Mouse (Mus musculus) MEL (cell line): ENCODE measurements around the gene Kif20b. TPM values are rescaled to one million over a fixed set of nuclear protein-coding genes. Genes with fewer than 3 reads are reported as not detected.

Experiments used
- DNase-seq: peaks from one replicate; pipeline ENCODE4 v3.0.0; 2011; ENCODE audit warnings: low read depth, low spot score
- H3K27ac ChIP-seq: 2 replicates; pipeline ENCODE4 v1.5.1; 2012; ENCODE audit warnings: low read depth, mild to moderate bottlenecking, control low read depth, low read length, moderate library complexity; ENCODE audit not compliant: control insufficient read depth
- H3K27me3 ChIP-seq, 2 experiments: fragments of 150-350 bp in 1 of 2; sonication (generic) in 1 of 2; 2 replicates each; pipeline ENCODE4 v1.6.1; 2012; ENCODE audit warnings: low read length in 2 of 2, mild to moderate bottlenecking in 2 of 2, improper control_type of control experiment in 1 of 2, moderate library complexity in 1 of 2; ENCODE audit not compliant: insufficient read depth in 2 of 2, control insufficient read depth in 1 of 2
- H3K36me3 ChIP-seq, 2 experiments: 2 replicates each; pipeline ENCODE4 v1.6.1; 2012 to 2014; ENCODE audit warnings: low read length in 2 of 2, improper control_type of control experiment in 1 of 2, inconsistent platforms in 1 of 2, mild to moderate bottlenecking in 1 of 2; ENCODE audit not compliant: insufficient read depth in 2 of 2, control insufficient read depth in 1 of 2
- H3K4me1 ChIP-seq, 2 experiments: fragments of 150-350 bp in 1 of 2; sonication (generic) in 1 of 2; 2 replicates each; pipeline ENCODE4 v1.6.1; 2012; ENCODE audit warnings: low read length in 2 of 2, improper control_type of control experiment in 1 of 2, mild to moderate bottlenecking in 1 of 2; ENCODE audit not compliant: insufficient read depth in 2 of 2, control insufficient read depth in 1 of 2
- H3K4me3 ChIP-seq, 2 experiments: fragments of 150-350 bp in 1 of 2; sonication (generic) in 1 of 2; 2 replicates each; pipeline ENCODE4 v1.5.1; 2012; ENCODE audit warnings: low read depth in 2 of 2, low read length in 2 of 2, mild to moderate bottlenecking in 2 of 2, moderate library complexity in 2 of 2, control low read depth in 1 of 2, improper control_type of control experiment in 1 of 2; ENCODE audit not compliant: control insufficient read depth in 1 of 2, insufficient read depth in 1 of 2
- H3K79me2 ChIP-seq: 2 replicates; pipeline ENCODE4 v1.6.1; 2012; ENCODE audit warnings: mild to moderate bottlenecking, low read length, moderate library complexity; ENCODE audit not compliant: control insufficient read depth, poor library complexity, insufficient read depth
- H3K9ac ChIP-seq: 2 replicates; pipeline ENCODE4 v1.6.1; 2012; ENCODE audit warnings: low read depth, mild to moderate bottlenecking, control low read depth, low read length, moderate library complexity; ENCODE audit not compliant: control insufficient read depth, poor library complexity, severe bottlenecking
- H3K9me3 ChIP-seq: fragments of 150-350 bp; sonication (generic); replicated peaks from 2 replicates; pipeline ENCODE4 v1.6.1; 2012; ENCODE audit warnings: mild to moderate bottlenecking, low read length, improper control_type of control experiment, moderate library complexity; ENCODE audit not compliant: insufficient read depth
- BHLHE40 ChIP-seq: IDR thresholded peaks from 2 replicates; pipeline ENCODE4 v1.6.1; 2012; ENCODE audit warnings: low read depth, mild to moderate bottlenecking, inconsistent platforms, low read length, improper control_type of control experiment, borderline replicate concordance
- CHD2 ChIP-seq: IDR thresholded peaks from 2 replicates; pipeline ENCODE4 v1.6.1; 2011; ENCODE audit warnings: low read length, improper control_type of control experiment
- CTCF ChIP-seq, 3 experiments: IDR thresholded peaks in 2 of 3; conservative IDR thresholded peaks in 1 of 3; 2 replicates each; pipeline ENCODE4 v1.5.1; 2011 to 2012; ENCODE audit warnings: low read length in 3 of 3, low read depth in 2 of 3, mild to moderate bottlenecking in 2 of 3, improper control_type of control experiment in 1 of 3, inconsistent platforms in 1 of 3, mixed read lengths in 1 of 3, moderate library complexity in 1 of 3; ENCODE audit not compliant: control insufficient read depth in 1 of 3, insufficient read depth in 1 of 3, poor library complexity in 1 of 3, severe bottlenecking in 1 of 3
- E2F4 ChIP-seq: IDR thresholded peaks from 2 replicates; pipeline ENCODE4 v1.6.1; 2011; ENCODE audit warnings: low read depth, low read length, improper control_type of control experiment, borderline replicate concordance
- ELF1 ChIP-seq: IDR thresholded peaks from 2 replicates; pipeline ENCODE4 v1.6.1; 2014; ENCODE audit warnings: low read depth, mild to moderate bottlenecking, inconsistent platforms, low read length, improper control_type of control experiment, moderate library complexity
- EP300 ChIP-seq, 2 experiments: IDR thresholded peaks; 2 replicates each; pipeline ENCODE4 v1.6.1; 2011; ENCODE audit warnings: improper control_type of control experiment in 2 of 2, low read length in 2 of 2, low read depth in 1 of 2, mild to moderate bottlenecking in 1 of 2
- ETS1 ChIP-seq: IDR thresholded peaks from 2 replicates; pipeline ENCODE4 v1.6.1; 2012; ENCODE audit warnings: low read depth, mild to moderate bottlenecking, inconsistent platforms, low read length, improper control_type of control experiment, moderate library complexity
- GABPA ChIP-seq: IDR thresholded peaks from 2 replicates; pipeline ENCODE4 v1.6.1; 2012; ENCODE audit warnings: low read depth, mild to moderate bottlenecking, inconsistent platforms, low read length, improper control_type of control experiment, moderate library complexity
- GATA1 ChIP-seq: IDR thresholded peaks from 2 replicates; pipeline ENCODE4 v1.6.1; 2011; ENCODE audit warnings: low read depth, low read length, improper control_type of control experiment
- HCFC1 ChIP-seq: IDR thresholded peaks from 2 replicates; pipeline ENCODE4 v1.6.1; 2012; ENCODE audit warnings: low read depth, mild to moderate bottlenecking, inconsistent platforms, low read length, improper control_type of control experiment, moderate library complexity
- JUND ChIP-seq: IDR thresholded peaks from 2 replicates; pipeline ENCODE4 v1.6.1; 2011; ENCODE audit warnings: low read depth, mild to moderate bottlenecking, improper control_type of control experiment, low read length
- MAFK ChIP-seq: IDR thresholded peaks from 2 replicates; pipeline ENCODE4 v1.6.1; 2011; ENCODE audit warnings: low read depth, mild to moderate bottlenecking, low read length, improper control_type of control experiment, borderline replicate concordance
- MAX ChIP-seq: IDR thresholded peaks from 2 replicates; pipeline ENCODE4 v1.6.1; 2011; ENCODE audit warnings: low read length, improper control_type of control experiment
- MEF2A ChIP-seq: IDR thresholded peaks from 2 replicates; pipeline ENCODE4 v1.6.1; 2014; ENCODE audit warnings: low read depth, mild to moderate bottlenecking, inconsistent platforms, low read length, improper control_type of control experiment; ENCODE audit not compliant: poor library complexity, insufficient replicate concordance, severe bottlenecking; ENCODE audit errors: extremely low read depth
- MXI1 ChIP-seq: IDR thresholded peaks from 2 replicates; pipeline ENCODE4 v1.6.1; 2011; ENCODE audit warnings: mild to moderate bottlenecking, low read depth, low read length, improper control_type of control experiment
- MYC ChIP-seq: IDR thresholded peaks from 2 replicates; pipeline ENCODE4 v1.6.1; 2011; ENCODE audit warnings: low read depth, mild to moderate bottlenecking, low read length, improper control_type of control experiment, moderate library complexity
- NRF1 ChIP-seq: IDR thresholded peaks from 2 replicates; pipeline ENCODE4 v1.6.1; 2014; ENCODE audit warnings: low read depth, mild to moderate bottlenecking, inconsistent platforms, low read length, improper control_type of control experiment, moderate library complexity; ENCODE audit not compliant: poor library complexity, insufficient read depth, severe bottlenecking
- POLR2A ChIP-seq, 2 experiments: IDR thresholded peaks; 2 replicates each; pipeline ENCODE4 v1.6.1; 2011 to 2012; ENCODE audit warnings: low read length in 2 of 2, mild to moderate bottlenecking in 2 of 2, control low read depth in 1 of 2, improper control_type of control experiment in 1 of 2, low read depth in 1 of 2, moderate library complexity in 1 of 2; ENCODE audit not compliant: control insufficient read depth in 1 of 2, insufficient read depth in 1 of 2, poor library complexity in 1 of 2
- RAD21 ChIP-seq: IDR thresholded peaks from 2 replicates; pipeline ENCODE4 v1.6.1; 2011; ENCODE audit warnings: mild to moderate bottlenecking, low read depth, low read length, improper control_type of control experiment
- RCOR1 ChIP-seq: IDR thresholded peaks from 2 replicates; pipeline ENCODE4 v1.6.1; 2012; ENCODE audit warnings: low read depth, mild to moderate bottlenecking, inconsistent platforms, low read length, improper control_type of control experiment
- TAL1 ChIP-seq: IDR thresholded peaks from 2 replicates; pipeline ENCODE4 v1.6.1; 2012; ENCODE audit warnings: mild to moderate bottlenecking, inconsistent platforms, low read length, moderate library complexity, mixed read lengths
- TCF12 ChIP-seq: IDR thresholded peaks from 2 replicates; pipeline ENCODE4 v1.6.1; 2014; ENCODE audit warnings: low read depth, mild to moderate bottlenecking, inconsistent platforms, low read length, improper control_type of control experiment, moderate library complexity
- UBTF ChIP-seq: IDR thresholded peaks from 2 replicates; pipeline ENCODE4 v1.6.1; 2012; ENCODE audit warnings: low read depth, mild to moderate bottlenecking, inconsistent platforms, low read length, improper control_type of control experiment, moderate library complexity, borderline replicate concordance; ENCODE audit not compliant: insufficient read depth
- USF2 ChIP-seq, 2 experiments: IDR thresholded peaks; 2 replicates each; pipeline ENCODE4 v1.6.1; 2011 to 2012; ENCODE audit warnings: improper control_type of control experiment in 2 of 2, low read length in 2 of 2, borderline replicate concordance in 1 of 2, inconsistent platforms in 1 of 2, low read depth in 1 of 2, mild to moderate bottlenecking in 1 of 2; ENCODE audit not compliant: insufficient read depth in 1 of 2
- ZMIZ1 ChIP-seq: IDR thresholded peaks from 2 replicates; pipeline ENCODE4 v1.6.1; 2012; ENCODE audit warnings: low read depth, mild to moderate bottlenecking, inconsistent platforms, low read length, improper control_type of control experiment, moderate library complexity
- ZNF384 ChIP-seq: IDR thresholded peaks from 2 replicates; pipeline ENCODE4 v1.6.1; 2012; ENCODE audit warnings: low read depth, mild to moderate bottlenecking, inconsistent platforms, low read length, improper control_type of control experiment
- polyA plus RNA-seq, 2 experiments: library from polyadenylated mRNA; stranded (reverse) in 1 of 2; unstranded in 1 of 2; fragments of >175 nt in 1 of 2; fragments of >200 nt in 1 of 2; gene quantifications; 2 replicates each; pipeline versions ENCODE4 v1.2.1 to v1.2.4; 2012; ENCODE audit warnings: low replicate concordance in 2 of 2, low read depth in 1 of 2; ENCODE audit not compliant: insufficient read length in 2 of 2, insufficient read depth in 1 of 2, missing spikeins in 1 of 2
- total RNA-seq: library from RNA; depleted of rRNA; stranded (reverse); fragments of 300-350 nt; gene quantifications from 2 replicates; pipeline ENCODE4 v1.2.3, GENCODE M21; 2012

Gene Kif20b
- total and polyA plus RNA-seq, 3 experiments: 40.0 to 55.5 (median 41.6) TPM

GRCm38 (mm10) chr19:34895082-34895481 lies 27.1 kb upstream of the Kif20b start:
- Histone ChIP-seq H3K4me1 (peaks cover 0 to 2% of the 10 kb centered on the region in 2 experiments; a peak in 1 of 4 replicates), H3K4me3 (no peak overlapping the region), H3K36me3 (no peaks in the 10 kb centered on the region), H3K9ac (no peak overlapping the region), H3K27ac (no peak overlapping the region), H3K79me2 (no peaks in the 10 kb centered on the region)
- peak; percentile 64 for DNase-seq
- TF ChIP-seq MAFK (no peak), EP300 (IDR thresholded peaks at IDR 0.05; ENCODE audit: low read depth in 1 of 2, low read length in 2 of 2) (peak in 1 of 2 experiments; percentile 41; a peak in 1 of 4 replicates), MYC (no peak), RAD21 (no peak), POLR2A (IDR thresholded peaks at IDR 0.05; ENCODE audit: control insufficient read depth in 1 of 2, insufficient read depth in 1 of 2, low read depth in 1 of 2, low read length in 2 of 2, poor library complexity in 1 of 2) (no peak), TAL1 (0 out of 2 replicates have a peak, but pooled peaks have one; percentile 16), BHLHE40 (no peak), ETS1 (peak; percentile 41; the same call in 1 of the 2 replicates), GABPA (no peak), TCF12 (0 out of 2 replicates have a peak, but pooled peaks have one; percentile 15), MAX (no peak), CHD2 (no peak), ZMIZ1 (no peak), GATA1 (peak; percentile 63), MEF2A (no peak), ELF1 (no peak)
- TF ChIP-seq, all 39 proteins: peak for 5
- H3K27me3 ChIP-seq: no peaks in the 10 kb centered on the region
- H3K9me3 ChIP-seq: no peaks in the 10 kb centered on the region

GRCm38 (mm10) chr19:34897082-34897965 lies 24.8 kb upstream of the Kif20b start:
- Histone ChIP-seq H3K27me3 (no peaks in the 10 kb centered on the region), H3K36me3 (no peaks in the 10 kb centered on the region), H3K9ac (no peak overlapping the region), H3K27ac (no peak overlapping the region), H3K4me3 (no peak overlapping the region), H3K9me3 (no peaks in the 10 kb centered on the region), H3K4me1 (peaks cover 0 to 2% of the 10 kb centered on the region in 2 experiments; a peak in 1 of 4 replicates), H3K79me2 (no peaks in the 10 kb centered on the region)
- TF ChIP-seq NRF1 (no peak), ZNF384 (no peak), GATA1 (no peak), MXI1 (no peak), JUND (no peak), MYC (no peak), UBTF (no peak), HCFC1 (no peak), RCOR1 (no peak), E2F4 (no peak), CTCF (IDR thresholded peaks at IDR 0.05 in 2 of 3, conservative IDR thresholded peaks at IDR 0.05 in 1 of 3; ENCODE audit: control insufficient read depth in 1 of 3, insufficient read depth in 1 of 3, low read depth in 2 of 3, low read length in 3 of 3, poor library complexity in 1 of 3, severe bottlenecking in 1 of 3) (no peak), USF2 (IDR thresholded peaks at IDR 0.05; ENCODE audit: borderline replicate concordance in 1 of 2, insufficient read depth in 1 of 2, low read depth in 1 of 2, low read length in 2 of 2) (no peak), RAD21 (no peak)
- no peak for DNase-seq
